7 mouse cellular contexts compared by ENCODE assay signal in genomic region chrX:169974456-169974855, GRCm38 (mm10). TPM values are rescaled to one million over a fixed set of nuclear protein-coding genes. Genes with fewer than 3 reads are reported as not detected.
A peak's percentile ranks its signal among the peaks of the same experiment; 100 is the strongest.
DNase-seq lines count a peak whose midpoint lies in the region; ATAC-seq and TF ChIP-seq lines count a peak whose summit lies in the region.
"Not testable (repeated sequence)": the region's sequence is repeated elsewhere in the genome, so short reads cannot be mapped to it uniquely, and the experiment has no call there.

No protein-coding gene starts in this region.

- not testable (repeated sequence) for H3K27ac ChIP-seq in lung, embryonic 14.5 days (ENCODE audit: low read depth)

- peaks cover 27% of the 10 kb centered on the region for H3K36me3 ChIP-seq in lung, embryonic 14.5 days (ENCODE audit: insufficient read depth)

- not testable (repeated sequence) for H3K27me3 ChIP-seq in lung, embryonic 14.5 days (ENCODE audit: insufficient read depth, low read length)

- not testable (repeated sequence) for H3K9me3 ChIP-seq in lung, embryonic 14.5 days (ENCODE audit: low read depth, low read length)

- H3K4me1 ChIP-seq in lung, embryonic 14.5 days (ENCODE audit: insufficient read depth) = not testable (repeated sequence)

- not testable (repeated sequence) for ATAC-seq in lung, embryonic 14.5 days (ENCODE audit: insufficient read depth)

- peak; percentile 53 for DNase-seq in NIH3T3 (ENCODE audit: low read depth)
- peak; percentile 3 for DNase-seq in cerebellum, adult 9-10 months
- DNase-seq in gastrocnemius, postnatal 4 days (ENCODE audit: low spot score in 2 of 2) = peak; percentile 31
- DNase-seq in kidney, adult 18-20 months = peak; percentile 22
- peak; percentile 2 to 50 for DNase-seq in left cerebral cortex, adult 8-10 months (ENCODE audit: low spot score in 2 of 2)
- peak; percentile 25 for DNase-seq in lung, embryonic 14.5 days
- DNase-seq in right cerebral cortex, postnatal 10 days (ENCODE audit: low spot score in 2 of 2) = peak; percentile 50 to 58

- not testable (repeated sequence) for H3K4me3 ChIP-seq in lung, embryonic 14.5 days (ENCODE audit: low read depth, low read length)

- not testable (repeated sequence) for H3K4me2 ChIP-seq in lung, embryonic 14.5 days

- TF ChIP-seq CTCF in lung, embryonic 14.5 days (IDR thresholded peaks at IDR 0.05; ENCODE audit: low read depth) = not testable (repeated sequence)

- H3K9ac ChIP-seq in lung, embryonic 14.5 days = not testable (repeated sequence)

- WGBS in lung, embryonic 14.5 days = 68% methylated on average over 4 of the region's 4 CpGs

RNA-seq across cellular contexts. Expression of gene Gm21887, which starts 35.0 kb away (rescaled TPM):
- total RNA-seq in gastrocnemius, postnatal 4 days (2021) = 100 to 1,000 TPM in 1 of 2 experiments, 10 to 100 TPM in 1; 93.0 to 116 TPM
- total RNA-seq in left cerebral cortex, adult 8-10 months (2022) = 100 to 1,000 TPM in 2 of 4 experiments, 10 to 100 TPM in 2; 64.2 to 131 (median 96.7) TPM
- polyA plus RNA-seq in lung, embryonic 14.5 days (2014; fragmentation: Nextera tagmentation; extraction: Ambion mirVana) = 252 and 439 TPM in 2 replicates

Comparison
In these comparisons a context has a peak if more than half of its experiments do, and no peak if none do; other contexts are left out.
1. DNase-seq: peak in every context shown above with its lines; median percentile 54 in right cerebral cortex, postnatal 10 days; 53 in NIH3T3; 31 in gastrocnemius, postnatal 4 days; 26 in left cerebral cortex, adult 8-10 months; 25 in lung, embryonic 14.5 days; 22 in kidney, adult 18-20 months; 3 in cerebellum, adult 9-10 months.